Mouse (Mus musculus) neural tube, embryonic 13.5 days (tissue): ENCODE data around the gene Atp11b. TPM values are rescaled to one million over a fixed set of nuclear protein-coding genes. Genes with fewer than 3 reads are reported as not detected.

Source experiments
- ATAC-seq: fragments of 200-750 bp; cut with Nextera tagmentation; 2 replicates; pipeline ENCODE4 v1.8.0; 2017; ENCODE audit warnings: low read depth, mild to moderate bottlenecking, moderate TSS enrichment, moderate library complexity
- H3K27ac ChIP-seq: fragments of 300-500 bp; sonication (generic); replicated peaks from 2 replicates; pipeline ENCODE4 v1.5.1; 2015; ENCODE audit warnings: moderate library complexity, mild to moderate bottlenecking, inconsistent platforms
- H3K27me3 ChIP-seq: fragments of 300-500 bp; sonication (generic); 2 replicates; pipeline ENCODE4 v1.6.1; 2015; ENCODE audit warnings: mild to moderate bottlenecking, inconsistent platforms
- H3K36me3 ChIP-seq: fragments of 300-500 bp; sonication (generic); 2 replicates; pipeline ENCODE4 v1.6.1; 2015; ENCODE audit warnings: mild to moderate bottlenecking, inconsistent platforms
- H3K4me1 ChIP-seq: fragments of 300-500 bp; sonication (generic); replicated peaks from 2 replicates; pipeline ENCODE4 v1.6.1; 2015; ENCODE audit warnings: inconsistent platforms
- H3K4me2 ChIP-seq: fragments of 300-500 bp; sonication (generic); 2 replicates; pipeline ENCODE4 v1.6.1; 2015; ENCODE audit warnings: inconsistent platforms, mild to moderate bottlenecking, moderate library complexity
- H3K4me3 ChIP-seq: fragments of 300-500 bp; sonication (generic); 2 replicates; pipeline ENCODE4 v1.5.1; 2015; ENCODE audit warnings: mild to moderate bottlenecking, inconsistent platforms
- H3K9ac ChIP-seq: fragments of 300-500 bp; sonication (generic); 2 replicates; pipeline ENCODE4 v1.6.1; 2015; ENCODE audit warnings: moderate library complexity, mild to moderate bottlenecking, inconsistent platforms
- H3K9me3 ChIP-seq: fragments of 300-500 bp; sonication (generic); 2 replicates; pipeline ENCODE4 v1.6.1; 2016; ENCODE audit warnings: inconsistent platforms
- WGBS: fragments of 180-500 bp; shearing (Covaris S2); methylation state at CpG from one replicate; pipeline ENCODE4 v1.1.7; 2015; 5-methylcytosine and 5-hydroxymethylcytosine counted together
- polyA plus RNA-seq: library from polyadenylated mRNA; unstranded; fragments of >200 nt; fragmentation: Nextera tagmentation; extraction: Ambion mirVana; gene quantifications from 2 replicates; pipeline ENCODE4 v1.2.1, GENCODE M21; 2015

The Atp11b gene
- polyA plus RNA-seq, 1 experiment from 2014 or later = 30.7 TPM

GRCm38 (mm10) chr3:35732778-35733147, 21.1 kb upstream of the Atp11b start:
- H3K36me3 ChIP-seq = no peaks in the 10 kb centered on the region
- H3K9ac ChIP-seq = no peak overlapping the region
- no peak overlapping the region for H3K4me2 ChIP-seq
- no peak overlapping the region for H3K4me3 ChIP-seq
- H3K27ac ChIP-seq = no peak overlapping the region
- no peak for ATAC-seq
- H3K4me1 ChIP-seq = no peaks in the 10 kb centered on the region
- H3K27me3 ChIP-seq = no peaks in the 10 kb centered on the region
- H3K9me3 ChIP-seq = peaks cover 4% of the 10 kb centered on the region; the same call in 1 of the 2 replicates

- Histone ChIP-seq H3K4me2 (no peak overlapping the region), H3K27ac (no peak overlapping the region), H3K4me3 (no peak overlapping the region), H3K27me3 (no peaks in the 10 kb centered on the region), H3K9me3 (peaks cover 4% of the 10 kb centered on the region; the same call in 1 of the 2 replicates), H3K36me3 (no peaks in the 10 kb centered on the region), H3K9ac (no peak overlapping the region), H3K4me1 (no peaks in the 10 kb centered on the region)
- 90% methylated on average over 4 of the region's 4 CpGs for WGBS
- ATAC-seq = no peak
Measured at GRCm38 (mm10) chr3:35734509-35734908, 19.4 kb upstream of the Atp11b start.

GRCm38 (mm10) chr3:35738071-35738470, 15.8 kb upstream of the Atp11b start:
- no peaks in the 10 kb centered on the region for H3K27me3 ChIP-seq
- 93% methylated on average over 3 of the region's 3 CpGs for WGBS
- ATAC-seq = no peak

GRCm38 (mm10) chr3:35745010-35745409, 8.9 kb upstream of the Atp11b start:
- Histone ChIP-seq H3K9me3 (no peaks in the 10 kb centered on the region), H3K27ac (no peak overlapping the region), H3K4me3 (no peak overlapping the region), H3K4me2 (no peak overlapping the region), H3K9ac (no peak overlapping the region), H3K4me1 (no peaks in the 10 kb centered on the region), H3K27me3 (no peaks in the 10 kb centered on the region), H3K36me3 (no peaks in the 10 kb centered on the region)
- ATAC-seq = no peak
- 53% methylated on average over 4 of the region's 4 CpGs for WGBS

More at GRCm38 (mm10) chr3:35738071-35738470, 15.8 kb upstream of the Atp11b start:
- H3K9me3 ChIP-seq = peaks cover 4% of the 10 kb centered on the region; the same call in 1 of the 2 replicates
- no peak overlapping the region for H3K27ac ChIP-seq
- no peaks in the 10 kb centered on the region for H3K4me1 ChIP-seq
- no peak overlapping the region for H3K4me3 ChIP-seq
- no peak overlapping the region for H3K9ac ChIP-seq
- H3K36me3 ChIP-seq = no peaks in the 10 kb centered on the region
- H3K4me2 ChIP-seq = no peak overlapping the region

GRCm38 (mm10) chr3:35746840-35747456, 7.0 kb upstream of the Atp11b start:
- Histone ChIP-seq H3K9ac (no peak overlapping the region), H3K4me1 (no peaks in the 10 kb centered on the region), H3K4me3 (no peak overlapping the region), H3K27ac (no peak overlapping the region), H3K27me3 (no peaks in the 10 kb centered on the region), H3K9me3 (no peaks in the 10 kb centered on the region), H3K4me2 (no peak overlapping the region), H3K36me3 (no peaks in the 10 kb centered on the region)
- 60% methylated on average over 9 of the region's 9 CpGs for WGBS
- no peak for ATAC-seq

GRCm38 (mm10) chr3:35750286-35750685, 3.6 kb upstream of the Atp11b start:
- H3K36me3 ChIP-seq = no peaks in the 10 kb centered on the region
- no peak overlapping the region for H3K27ac ChIP-seq
- no peak overlapping the region for H3K4me3 ChIP-seq
- no peaks in the 10 kb centered on the region for H3K9me3 ChIP-seq
- no peaks in the 10 kb centered on the region for H3K27me3 ChIP-seq
- no peak overlapping the region for H3K4me2 ChIP-seq
- no peak for ATAC-seq
- WGBS = 63% methylated on average over 5 of the region's 5 CpGs
- H3K9ac ChIP-seq = no peak overlapping the region
- H3K4me1 ChIP-seq = peaks cover 3% of the 10 kb centered on the region

GRCm38 (mm10) chr3:35751724-35752123, 2.2 kb upstream of the Atp11b start:
- Histone ChIP-seq H3K27me3 (no peaks in the 10 kb centered on the region), H3K4me3 (no peak overlapping the region), H3K27ac (no peak overlapping the region), H3K4me2 (no peak overlapping the region), H3K4me1 (peaks cover 10% of the 10 kb centered on the region), H3K9ac (no peak overlapping the region), H3K36me3 (no peaks in the 10 kb centered on the region), H3K9me3 (no peaks in the 10 kb centered on the region)
- 24% methylated on average over 2 of the region's 2 CpGs for WGBS
- no peak for ATAC-seq

- 45% methylated on average over 4 of the region's 4 CpGs for WGBS
- no peaks in the 10 kb centered on the region for H3K27me3 ChIP-seq
- H3K27ac ChIP-seq = no peak overlapping the region
- no peaks in the 10 kb centered on the region for H3K36me3 ChIP-seq
- H3K9me3 ChIP-seq = no peaks in the 10 kb centered on the region
- no peak overlapping the region for H3K4me3 ChIP-seq
- H3K9ac ChIP-seq = no peak overlapping the region
- no peaks in the 10 kb centered on the region for H3K4me1 ChIP-seq
- no peak overlapping the region for H3K4me2 ChIP-seq
- ATAC-seq = no peak
Measured at GRCm38 (mm10) chr3:35762735-35763134, 8.8 kb downstream of the Atp11b start.

- 87% methylated on average over 7 of the region's 7 CpGs for WGBS
- Histone ChIP-seq H3K4me1 (no peaks in the 10 kb centered on the region), H3K27ac (no peak overlapping the region), H3K27me3 (no peaks in the 10 kb centered on the region), H3K9me3 (no peaks in the 10 kb centered on the region; the same call in 1 of the 2 replicates), H3K4me2 (no peak overlapping the region), H3K9ac (no peak overlapping the region), H3K36me3 (peaks cover 6% of the 10 kb centered on the region), H3K4me3 (no peak overlapping the region)
- ATAC-seq = no peak
Measured at GRCm38 (mm10) chr3:35764637-35765617, 11.0 kb downstream of the Atp11b start.

GRCm38 (mm10) chr3:35779748-35780147, 25.8 kb downstream of the Atp11b start:
- Histone ChIP-seq H3K9me3 (no peaks in the 10 kb centered on the region), H3K27me3 (no peaks in the 10 kb centered on the region), H3K9ac (no peak overlapping the region), H3K4me1 (no peaks in the 10 kb centered on the region), H3K4me2 (no peak overlapping the region), H3K4me3 (no peak overlapping the region), H3K36me3 (no peaks in the 10 kb centered on the region), H3K27ac (no peak overlapping the region)
- 84% methylated on average over 3 of the region's 3 CpGs for WGBS
- no peak for ATAC-seq

- no peak for ATAC-seq
- no peaks in the 10 kb centered on the region for H3K27me3 ChIP-seq
- no peak overlapping the region for H3K4me2 ChIP-seq
- H3K9me3 ChIP-seq = no peaks in the 10 kb centered on the region
- no peak overlapping the region for H3K4me3 ChIP-seq
- peaks cover 29% of the 10 kb centered on the region for H3K36me3 ChIP-seq
- no peak overlapping the region for H3K9ac ChIP-seq
- H3K27ac ChIP-seq = no peak overlapping the region
- H3K4me1 ChIP-seq = no peaks in the 10 kb centered on the region
- WGBS = 97% methylated on average over 2 of the region's 2 CpGs
Measured at GRCm38 (mm10) chr3:35802040-35802439, 48.1 kb downstream of the Atp11b start.

GRCm38 (mm10) chr3:35819887-35820286, 66.0 kb downstream of the Atp11b start:
- no peak overlapping the region for H3K27ac ChIP-seq
- no peaks in the 10 kb centered on the region for H3K27me3 ChIP-seq
- 97% methylated on average over 3 of the region's 3 CpGs for WGBS
- no peaks in the 10 kb centered on the region for H3K9me3 ChIP-seq
- no peaks in the 10 kb centered on the region for H3K4me1 ChIP-seq
- no peak overlapping the region for H3K4me3 ChIP-seq
- peaks cover 41% of the 10 kb centered on the region for H3K36me3 ChIP-seq
- H3K4me2 ChIP-seq = no peak overlapping the region
- no peak for ATAC-seq
- no peak overlapping the region for H3K9ac ChIP-seq
